In genomic region chr7:51831917-51832316, GRCm38 (mm10) we compare ENCODE assay signal across 10 mouse cellular contexts. TPM values are rescaled to one million over a fixed set of nuclear protein-coding genes. Genes with fewer than 3 reads are reported as not detected.
DNase-seq lines count a peak whose midpoint lies in the region; ATAC-seq and TF ChIP-seq lines count a peak whose summit lies in the region.
"Had no signal": no experiment of that assay in that cellular context is flagged by ENCODE, and none has a peak within 500 bp of the region (broad histone marks: within the 10 kb centered on the region; RNA-seq: fewer than 3 reads in every experiment).

No protein-coding gene starts in this region.

- no peak for TF ChIP-seq POLR2A in kidney, adult 2 months (IDR thresholded peaks at IDR 0.05; ENCODE audit: low read depth, low read length)
- TF ChIP-seq POLR2A in cerebellum, adult 2 months (IDR thresholded peaks at IDR 0.05; ENCODE audit: borderline replicate concordance, insufficient read depth, low read length): no peak

- H3K27me3 ChIP-seq in kidney, embryonic 15.5 days: no peaks in the 10 kb centered on the region
- no peaks in the 10 kb centered on the region for H3K27me3 ChIP-seq in kidney, adult 2 months (replicated peaks; ENCODE audit: control insufficient read depth, insufficient read depth, low read length)
- no peaks in the 10 kb centered on the region; the same call in 1 of the 2 replicates for H3K27me3 ChIP-seq in cerebellum, adult 2 months (ENCODE audit: control insufficient read depth, insufficient read depth, low read length)
- H3K27me3 ChIP-seq in neural tube, embryonic 13.5 days: no peaks in the 10 kb centered on the region

- peak; percentile 85 for ATAC-seq in kidney, embryonic 15.5 days (replicated peaks; ENCODE audit: low FRiP score)
- ATAC-seq in neural tube, embryonic 13.5 days (ENCODE audit: low read depth): peak; percentile 84

- no peak for DNase-seq in kidney, adult 2 months
- DNase-seq in cerebellum, adult 2 months: peak; percentile 62 to 88
- peak; percentile 20 for DNase-seq in heart, postnatal 4 days
- DNase-seq in right cerebral cortex, postnatal 14 days: no peak
- DNase-seq in lung, postnatal 25 days (ENCODE audit: low spot score): no peak
- DNase-seq in c-Kit-positive CD71-positive TER-119-positive erythroid progenitor cells, embryonic 14.5 days (ENCODE audit: low spot score): no peak
- DNase-seq: layer of hippocampus, adult 9-11 months had no signal

- 27% methylated on average over 7 of the region's 7 CpGs for WGBS in kidney, embryonic 15.5 days
- 22% methylated on average over 7 of the region's 7 CpGs for WGBS in kidney, adult 2 months
- 2% methylated on average over 7 of the region's 7 CpGs for WGBS in cerebellum, adult 2 months
- 19% methylated on average over 7 of the region's 7 CpGs for WGBS in neural tube, embryonic 13.5 days

- H3K4me3 ChIP-seq in kidney, embryonic 15.5 days (replicated peaks): no peak overlapping the region
- H3K4me3 ChIP-seq in kidney, adult 2 months (ENCODE audit: insufficient read depth, low read depth, low read length): no peak overlapping the region
- H3K4me3 ChIP-seq in cerebellum, adult 2 months (replicated peaks; ENCODE audit: insufficient read depth, low read depth, low read length): no peak overlapping the region
- H3K4me3 ChIP-seq in neural tube, embryonic 13.5 days: no peak overlapping the region
- H3K4me3 ChIP-seq: erythroblast, embryonic 14.5 days had no signal

- no peaks in the 10 kb centered on the region for H3K36me3 ChIP-seq in kidney, embryonic 15.5 days
- H3K36me3 ChIP-seq in kidney, adult 2 months (ENCODE audit: control insufficient read depth, insufficient read depth, low read length): no peaks in the 10 kb centered on the region
- no peaks in the 10 kb centered on the region for H3K36me3 ChIP-seq in neural tube, embryonic 13.5 days

- H3K27ac ChIP-seq in kidney, embryonic 15.5 days: no peak overlapping the region
- H3K27ac ChIP-seq in kidney, adult 2 months (ENCODE audit: insufficient read depth, low read depth, low read length): no peak overlapping the region
- no peak overlapping the region for H3K27ac ChIP-seq in cerebellum, adult 2 months (ENCODE audit: insufficient read depth, low read length)
- peak overlapping the region; percentile 55 for H3K27ac ChIP-seq in neural tube, embryonic 13.5 days (replicated peaks)

- no peak overlapping the region for H3K4me2 ChIP-seq in kidney, embryonic 15.5 days
- peak overlapping the region; percentile 11; the same call in 1 of the 2 replicates for H3K4me2 ChIP-seq in neural tube, embryonic 13.5 days

- no peak overlapping the region for H3K9ac ChIP-seq in kidney, embryonic 15.5 days
- no peak overlapping the region for H3K9ac ChIP-seq in neural tube, embryonic 13.5 days

- peaks cover 2% of the 10 kb centered on the region; the same call in 1 of the 2 replicates for H3K4me1 ChIP-seq in kidney, embryonic 15.5 days
- H3K4me1 ChIP-seq in kidney, adult 2 months (ENCODE audit: control insufficient read depth, insufficient read depth, low read length): no peaks in the 10 kb centered on the region
- no peaks in the 10 kb centered on the region for H3K4me1 ChIP-seq in cerebellum, adult 2 months (ENCODE audit: control insufficient read depth, insufficient read depth, low read length)
- H3K4me1 ChIP-seq in neural tube, embryonic 13.5 days (replicated peaks): peaks cover 22% of the 10 kb centered on the region

- no peak for TF ChIP-seq CTCF in kidney, adult 2 months (conservative IDR thresholded peaks at IDR 0.05; ENCODE audit: insufficient read depth, insufficient read length, low read depth, low read length)
- TF ChIP-seq CTCF in cerebellum, adult 2 months (IDR thresholded peaks at IDR 0.05; ENCODE audit: borderline replicate concordance, insufficient read depth, low read depth, low read length): no peak

- H3K9me3 ChIP-seq in kidney, embryonic 15.5 days (replicated peaks): no peaks in the 10 kb centered on the region
- H3K9me3 ChIP-seq in neural tube, embryonic 13.5 days: no peaks in the 10 kb centered on the region

RNA-seq across cellular contexts. Expression of gene Gas2, which starts 29.9 kb away (rescaled TPM):
- polyA plus RNA-seq in kidney, embryonic 15.5 days (2015; fragmentation: Nextera tagmentation; extraction: Ambion mirVana): 93.5 and 93.9 TPM in 2 replicates
- polyA plus RNA-seq in kidney, adult 2 months (2012; rRNA removed): 102 and 120 TPM in 2 replicates
- 9.8 and 11.1 TPM in 2 replicates for polyA plus RNA-seq in cerebellum, adult 2 months (2012; rRNA removed)
- 10 to 100 TPM; 12.9 to 16.4 TPM for total RNA-seq in heart, postnatal 4 days (2021)
- 19.8 and 28.1 TPM in 2 replicates for polyA plus RNA-seq in neural tube, embryonic 13.5 days (2015; fragmentation: Nextera tagmentation; extraction: Ambion mirVana)

RNA-seq across cellular contexts. Expression of gene Fancf, which starts 30.1 kb away (rescaled TPM):
- 11.1 and 11.9 TPM in 2 replicates for polyA plus RNA-seq in kidney, embryonic 15.5 days (2015; fragmentation: Nextera tagmentation; extraction: Ambion mirVana)
- 4.0 and 6.6 TPM in 2 replicates for polyA plus RNA-seq in kidney, adult 2 months (2012; rRNA removed)
- 6.1 and 6.9 TPM in 2 replicates for polyA plus RNA-seq in cerebellum, adult 2 months (2012; rRNA removed)
- total RNA-seq in heart, postnatal 4 days (2021): 1 to 10 TPM; 3.7 to 4.9 TPM
- polyA plus RNA-seq in neural tube, embryonic 13.5 days (2015; fragmentation: Nextera tagmentation; extraction: Ambion mirVana): 11.2 and 12.5 TPM in 2 replicates

Comparison
In these comparisons a context has a peak if more than half of its experiments do, and no peak if none do; other contexts are left out.
1. DNase-seq: peak in cerebellum, adult 2 months (2 of 2) and heart, postnatal 4 days (single experiment); none in kidney, adult 2 months (single experiment), right cerebral cortex, postnatal 14 days (single experiment), lung, postnatal 25 days (single experiment) and c-Kit-positive CD71-positive TER-119-positive erythroid progenitor cells, embryonic 14.5 days (single experiment).